Mouse (Mus musculus) frontal cortex, postnatal 10 days (tissue): ENCODE data around the gene Slc16a11.

Experiments
- DNase-seq, 2 experiments: peaks; one replicate each; pipeline ENCODE4 v3.0.0; 2022; ENCODE audit warnings: low spot score in 2 of 2, mixed read lengths in 1 of 2

Slc16a11 gene

DNA sequence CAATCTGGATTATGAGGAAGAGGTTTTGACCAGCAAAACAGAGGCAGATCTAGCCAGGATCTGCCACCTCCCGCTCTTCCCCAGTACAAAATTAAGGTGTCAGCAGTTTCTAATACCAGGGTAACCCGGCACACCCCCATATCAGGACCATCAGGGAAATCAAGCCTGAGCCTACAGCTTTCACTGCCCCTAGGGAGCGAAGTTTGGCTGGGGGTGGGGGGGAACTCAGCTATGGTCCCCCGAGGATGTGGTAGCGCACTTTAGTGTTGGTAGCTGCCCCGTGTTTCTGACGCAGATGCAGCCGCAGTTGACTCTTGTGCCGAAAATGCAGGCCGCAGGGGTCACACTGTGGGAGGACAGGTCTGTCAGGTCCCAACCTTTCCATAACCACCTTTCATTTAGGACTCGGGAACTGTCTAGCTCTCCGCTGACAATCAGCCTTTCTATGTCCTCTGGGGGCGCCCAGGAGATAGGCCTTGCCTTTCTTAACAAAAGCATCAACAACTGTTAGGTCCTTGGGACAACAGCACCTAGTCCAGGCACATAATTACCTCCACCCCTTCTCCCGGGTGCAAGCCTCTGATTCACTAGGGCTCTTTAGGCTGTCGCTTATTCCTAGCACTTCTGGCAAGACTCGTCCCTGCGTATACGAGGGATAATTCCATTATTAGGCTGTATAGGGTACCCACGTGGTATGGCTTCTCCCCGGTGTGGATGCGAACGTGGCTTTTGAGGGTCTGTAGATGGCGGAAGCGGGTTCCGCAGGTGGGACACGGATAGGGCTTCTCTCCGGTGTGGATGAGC lies 13.4 kb downstream of the Slc16a11 start:
- DNase-seq, result peak in 1 of 2 experiments; percentile 10

DNA sequence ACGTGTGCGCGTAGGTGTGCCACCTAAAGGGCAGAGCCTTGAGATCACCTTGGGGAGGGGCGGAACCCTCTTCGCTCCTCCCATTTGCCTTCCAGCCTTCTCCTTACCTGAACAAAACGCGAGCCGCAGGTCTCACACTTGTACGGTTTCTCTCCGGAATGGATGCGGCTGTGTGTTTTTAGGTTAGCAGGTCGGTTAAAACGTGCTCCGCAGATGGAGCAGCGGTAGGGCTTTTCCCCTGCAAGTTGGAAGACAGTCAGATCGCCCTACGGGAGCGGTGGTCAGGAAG lies 14.0 kb downstream of the Slc16a11 start:
- DNase-seq, result peak in 1 of 2 experiments; percentile 15

DNA sequence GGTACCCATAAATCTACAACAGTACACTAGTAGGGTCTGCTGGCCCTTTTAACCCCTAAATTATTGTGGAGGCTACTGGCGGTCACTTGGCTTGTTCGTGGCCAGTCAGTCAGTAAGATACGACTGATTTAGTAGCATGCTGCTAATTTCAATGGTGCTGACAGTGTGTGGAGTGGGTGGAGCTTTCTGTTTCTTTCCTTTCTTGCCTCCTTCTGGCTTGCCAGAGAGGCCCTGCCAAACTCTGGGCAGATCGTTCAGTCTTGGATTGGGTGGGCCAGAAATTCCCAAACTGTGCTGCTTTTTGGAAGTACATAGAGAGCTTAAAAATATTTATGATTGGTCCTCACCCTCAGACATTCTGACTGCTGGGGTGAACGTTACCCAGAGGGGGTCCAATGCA lies 14.6 kb downstream of the Slc16a11 start:
- peak in 1 of 2 experiments; percentile 26 for DNase-seq

DNA sequence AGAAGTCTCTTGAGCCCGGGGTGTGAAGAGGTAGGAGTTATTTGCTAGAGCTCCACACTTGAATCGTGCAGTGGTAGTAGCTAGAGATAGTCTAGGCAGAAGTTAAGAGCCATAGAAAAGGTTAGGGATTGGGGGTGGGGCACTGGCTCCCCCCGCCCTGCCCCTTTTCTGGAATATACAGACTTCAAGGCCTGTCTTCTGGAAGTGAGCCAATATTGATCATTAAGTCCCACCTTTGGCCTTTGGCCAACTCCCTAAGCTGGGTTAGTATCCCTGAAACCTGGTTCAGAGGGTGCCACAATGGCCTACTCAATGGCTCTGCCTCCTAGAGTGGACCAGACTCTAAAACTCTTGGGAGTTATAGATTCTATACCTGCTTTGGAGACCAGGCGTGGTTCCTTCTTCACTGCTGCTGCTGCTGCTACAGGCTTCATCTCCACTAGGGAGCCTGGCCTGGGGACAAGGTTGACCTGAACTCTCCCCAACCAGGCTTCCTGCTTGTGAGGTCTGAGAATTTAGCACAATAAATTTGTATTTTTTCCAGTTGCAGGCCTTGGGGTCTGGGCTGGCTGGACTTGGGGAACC lies 15.2 kb downstream of the Slc16a11 start:
- no peak for DNase-seq

DNA sequence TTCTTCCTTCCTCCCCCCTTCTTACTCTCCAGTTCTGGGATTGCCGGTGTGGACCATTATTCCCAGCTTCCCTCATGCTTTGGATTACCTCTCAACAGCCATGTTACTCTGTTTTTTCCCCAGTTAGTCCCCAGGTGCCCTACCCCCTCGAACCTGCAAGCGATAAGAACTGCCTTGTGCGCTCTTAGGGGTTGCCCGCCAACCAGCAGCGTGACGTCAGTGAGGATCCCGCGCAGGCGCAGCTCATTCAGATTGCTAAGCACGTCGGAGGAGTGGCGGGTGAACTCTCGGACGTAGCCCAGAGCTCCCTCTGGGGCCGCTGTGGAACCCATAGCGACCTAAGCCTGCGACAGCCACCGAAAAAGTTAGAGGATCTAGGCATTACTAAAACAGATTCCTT lies 16.3 kb downstream of the Slc16a11 start:
- DNase-seq, result peak in 1 of 2 experiments; percentile 80

DNA sequence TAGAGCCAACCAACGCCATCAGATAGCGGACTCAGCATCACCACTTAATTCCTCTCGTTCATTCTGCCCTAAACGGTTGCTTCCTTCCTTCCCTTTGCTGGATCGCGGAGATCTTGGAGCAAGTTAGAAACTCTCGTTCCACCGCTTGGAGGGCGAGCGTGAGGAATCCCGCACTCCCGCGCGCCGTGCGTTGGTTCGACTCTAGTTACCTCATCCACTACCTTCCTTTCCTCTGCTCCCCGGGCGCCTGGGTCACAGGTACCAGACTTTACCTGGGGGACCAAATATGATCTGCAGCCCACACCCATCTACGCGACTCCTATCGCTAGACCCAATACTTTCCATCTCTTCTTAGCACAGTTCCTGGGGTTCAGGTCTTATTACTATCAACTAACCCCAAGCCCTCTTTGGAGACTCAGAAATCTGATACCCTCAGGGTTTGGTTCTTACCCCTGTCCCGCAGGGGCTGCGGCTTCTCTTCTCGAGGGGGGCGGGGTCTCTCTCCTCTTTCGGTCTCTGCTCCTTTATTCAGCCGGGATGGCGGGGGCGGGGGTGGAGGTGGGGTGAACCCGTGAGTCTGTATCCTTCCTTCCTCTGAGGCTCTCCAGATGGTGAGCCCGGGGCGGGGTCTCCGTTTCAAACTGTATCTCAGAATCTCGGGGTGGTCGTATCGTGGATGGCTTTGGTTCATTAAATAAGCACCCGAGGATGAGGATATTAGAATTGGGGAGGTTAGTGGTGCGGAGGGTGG lies 16.9 kb downstream of the Slc16a11 start, which contains the start of gene Bcl6b:
TSS of gene Bcl6b (minus strand) at position 539 of the 751 bp plus-strand sequence.
- peak in 1 of 2 experiments; percentile 14 for DNase-seq

DNA sequence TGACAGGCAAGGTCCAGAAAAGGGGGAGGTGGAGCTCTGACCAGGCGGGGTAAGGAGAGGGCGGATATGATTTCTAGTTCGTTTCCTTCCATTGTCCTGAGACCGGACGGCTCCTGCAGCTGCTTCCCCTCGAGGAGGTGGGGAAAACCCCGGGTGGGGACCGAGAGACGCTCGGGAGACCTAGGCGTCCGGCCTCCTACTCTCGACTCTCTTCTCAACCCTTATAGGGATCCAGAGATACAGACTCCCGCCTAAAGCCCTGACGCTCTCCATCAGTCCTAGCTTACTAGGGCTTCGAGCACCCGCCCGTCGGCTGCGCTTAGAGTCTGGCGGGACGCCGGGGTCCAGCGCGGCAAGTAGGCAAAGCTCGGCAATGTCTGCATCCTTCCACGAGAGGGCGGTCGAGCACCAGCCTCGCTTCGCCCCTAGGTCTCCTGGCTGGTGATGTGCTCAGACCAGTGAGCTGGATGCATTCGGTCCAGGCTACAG lies 17.7 kb downstream of the Slc16a11 start:
- DNase-seq, result peak in 1 of 2 experiments; percentile 81

DNA sequence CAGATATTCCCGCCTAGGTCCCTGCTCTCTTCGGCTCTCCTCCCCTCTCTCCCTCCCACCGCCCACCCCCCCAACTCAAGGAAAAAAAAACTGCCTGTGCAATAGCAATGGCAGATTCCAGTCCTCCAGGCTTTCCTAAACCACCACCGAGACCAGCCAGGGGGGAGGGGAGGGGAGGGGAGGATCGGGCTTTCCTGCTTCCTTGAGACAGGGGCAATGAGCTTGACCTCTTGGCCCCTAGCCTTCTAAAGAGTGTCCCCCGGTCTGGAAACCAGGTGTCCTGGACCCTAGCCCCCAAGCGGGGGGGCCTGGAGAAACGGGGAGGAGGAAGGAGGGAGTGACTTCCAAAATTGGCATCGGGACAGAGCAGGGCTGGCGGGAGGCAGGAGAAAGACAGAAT lies 20.0 kb downstream of the Slc16a11 start:
- DNase-seq, result peak in 1 of 2 experiments; percentile 47

DNA sequence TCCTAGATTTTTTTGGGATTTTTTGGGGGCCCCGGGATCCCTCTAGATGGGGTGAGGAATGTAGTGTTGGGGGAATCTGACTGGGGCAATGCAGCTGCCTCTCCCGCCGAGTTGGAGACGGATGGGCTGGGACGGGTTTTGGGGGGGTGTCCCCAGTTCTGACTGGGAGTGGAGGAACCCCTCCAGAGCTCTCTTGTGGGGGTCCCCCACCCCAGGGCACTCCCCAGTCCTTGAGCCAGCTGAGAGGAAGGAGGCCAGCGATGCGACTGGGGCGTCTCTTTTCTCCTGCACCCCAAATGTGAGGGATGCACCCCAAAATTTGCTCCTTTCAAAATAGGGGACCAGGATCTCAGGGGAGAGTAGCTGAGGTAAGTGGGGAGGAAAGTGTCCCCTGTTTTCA lies 20.5 kb downstream of the Slc16a11 start:
- DNase-seq, result no peak

DNA sequence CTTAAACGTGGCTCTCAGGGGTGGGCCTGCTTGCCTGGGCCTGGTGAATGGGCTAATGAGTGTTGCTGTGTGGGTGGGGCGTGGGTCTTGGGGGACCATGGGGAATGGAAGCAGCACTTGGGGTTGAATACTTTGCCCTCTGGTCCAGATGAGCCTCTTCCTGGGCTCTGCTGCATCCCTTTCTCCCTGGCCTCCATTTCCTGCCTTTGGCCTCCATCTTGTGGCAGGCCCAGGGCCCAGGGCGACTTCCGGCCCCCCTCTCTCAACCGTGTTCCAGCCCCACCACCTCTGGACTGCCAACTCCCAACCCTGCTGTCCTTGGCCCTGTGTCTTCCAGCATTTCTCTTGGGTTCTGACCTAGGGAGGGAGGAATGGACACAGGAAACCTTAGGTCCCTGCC lies 21.5 kb downstream of the Slc16a11 start:
- DNase-seq, result no peak

DNA sequence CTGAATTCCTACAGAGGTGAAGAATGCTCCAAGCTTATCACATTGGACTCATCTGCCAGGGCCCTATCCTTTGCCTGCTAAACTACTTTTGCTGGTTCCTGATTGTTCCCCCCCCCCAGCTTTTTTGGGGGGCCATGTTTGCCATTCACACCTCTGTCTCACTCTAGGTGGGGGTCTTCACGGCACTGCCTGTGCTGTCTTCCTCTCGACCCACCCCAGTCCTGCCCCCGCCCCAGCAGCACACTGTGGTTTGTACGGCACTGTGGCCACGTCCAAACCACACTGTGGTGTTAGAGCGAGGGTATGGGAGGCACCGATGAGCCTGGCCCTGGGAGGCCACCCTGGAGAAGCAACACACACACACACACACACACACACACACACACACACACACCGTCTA lies 21.9 kb downstream of the Slc16a11 start:
- DNase-seq, result no peak

DNA sequence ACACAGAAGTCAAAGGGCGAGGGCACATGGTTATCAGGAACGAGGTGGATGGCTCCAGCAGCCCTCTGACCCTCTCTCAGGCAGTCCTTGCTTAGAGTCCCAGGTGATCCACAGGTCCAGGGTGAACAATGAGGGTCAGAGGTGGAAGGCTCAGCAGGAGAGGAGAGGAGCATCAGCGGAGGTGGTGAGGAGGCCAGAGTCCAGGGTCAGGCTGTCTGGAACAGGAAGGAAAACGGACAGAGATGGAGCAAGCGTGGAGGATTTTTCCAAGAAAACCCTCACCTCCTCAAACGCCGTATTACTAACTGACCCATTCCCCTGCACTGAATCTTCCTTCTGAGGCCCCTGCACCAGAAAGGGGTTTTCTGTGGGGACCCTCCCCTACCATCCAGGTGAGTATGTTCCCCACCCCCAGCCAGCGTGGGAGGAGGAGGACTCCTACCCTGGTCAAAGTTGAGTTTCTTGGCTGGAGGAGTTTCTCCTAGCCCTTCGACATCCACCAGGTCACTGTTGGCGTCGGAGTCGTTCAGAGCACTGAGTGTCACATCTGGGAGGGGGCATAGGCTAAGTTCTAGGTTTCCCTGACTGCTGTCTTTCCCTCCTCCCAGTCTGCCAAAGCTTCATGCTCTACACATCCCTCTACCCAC lies 22.8 kb downstream of the Slc16a11 start:
- no peak for DNase-seq

DNA sequence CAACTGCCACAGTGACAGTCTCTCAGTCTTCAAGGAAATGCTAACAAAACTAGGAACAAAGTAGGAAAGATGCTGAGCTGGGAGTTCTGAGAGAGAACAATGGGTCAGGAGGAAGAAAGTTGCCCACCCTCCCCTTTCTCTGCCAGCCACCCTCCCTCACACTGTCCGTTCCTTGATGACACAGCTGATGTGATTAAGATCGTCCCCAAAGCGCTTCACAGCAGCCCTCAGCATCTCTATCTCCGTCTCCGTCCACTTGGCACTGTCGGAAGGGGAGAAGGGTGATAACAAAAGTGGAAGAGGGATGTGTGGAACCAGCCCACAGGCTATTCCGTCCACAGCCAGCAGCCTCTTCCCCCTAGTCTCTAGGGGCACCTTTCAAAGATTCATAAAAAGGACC lies 24.2 kb downstream of the Slc16a11 start:
- DNase-seq, result no peak

DNA sequence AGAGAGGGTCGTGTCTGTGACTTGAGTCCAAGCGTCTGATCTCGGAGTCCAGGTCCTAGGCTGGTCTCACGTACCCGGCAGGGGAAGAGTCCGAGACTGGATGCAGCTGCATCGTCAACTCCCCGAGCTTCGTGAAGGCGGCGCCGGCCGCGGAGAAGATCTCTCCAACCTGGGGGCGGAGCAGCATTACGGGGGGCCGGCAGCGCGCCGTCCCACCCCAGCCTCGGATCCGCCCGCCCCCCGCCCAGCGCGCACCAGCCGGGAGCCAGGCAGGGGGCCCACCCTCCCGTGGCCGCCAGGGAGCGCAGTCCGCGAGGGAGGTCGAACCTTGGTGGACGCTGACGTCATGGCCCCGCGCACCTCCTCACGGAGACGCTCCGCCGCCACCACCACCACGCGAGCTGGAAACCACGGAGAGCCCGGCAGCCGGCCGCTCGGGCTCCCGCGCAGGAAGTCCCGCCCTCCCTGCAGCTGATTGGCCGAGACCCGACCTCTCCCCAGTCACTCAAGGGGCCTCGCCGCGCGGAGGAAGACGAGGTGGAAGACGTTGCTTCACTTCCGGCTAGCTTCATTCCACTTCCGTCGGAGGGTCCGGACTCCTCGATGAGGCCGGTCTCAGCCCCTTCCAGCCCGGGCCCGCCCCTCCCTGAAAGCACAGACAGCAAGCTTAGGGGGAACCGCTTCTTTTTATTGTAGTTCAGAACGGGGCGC lies 25.1 kb downstream of the Slc16a11 start, which contains the start of gene 0610010K14Rik:
TSS of gene 0610010K14Rik (minus strand) at position 458 of the 711 bp plus-strand sequence.
- DNase-seq, result peak; percentile 95 to 97

DNA sequence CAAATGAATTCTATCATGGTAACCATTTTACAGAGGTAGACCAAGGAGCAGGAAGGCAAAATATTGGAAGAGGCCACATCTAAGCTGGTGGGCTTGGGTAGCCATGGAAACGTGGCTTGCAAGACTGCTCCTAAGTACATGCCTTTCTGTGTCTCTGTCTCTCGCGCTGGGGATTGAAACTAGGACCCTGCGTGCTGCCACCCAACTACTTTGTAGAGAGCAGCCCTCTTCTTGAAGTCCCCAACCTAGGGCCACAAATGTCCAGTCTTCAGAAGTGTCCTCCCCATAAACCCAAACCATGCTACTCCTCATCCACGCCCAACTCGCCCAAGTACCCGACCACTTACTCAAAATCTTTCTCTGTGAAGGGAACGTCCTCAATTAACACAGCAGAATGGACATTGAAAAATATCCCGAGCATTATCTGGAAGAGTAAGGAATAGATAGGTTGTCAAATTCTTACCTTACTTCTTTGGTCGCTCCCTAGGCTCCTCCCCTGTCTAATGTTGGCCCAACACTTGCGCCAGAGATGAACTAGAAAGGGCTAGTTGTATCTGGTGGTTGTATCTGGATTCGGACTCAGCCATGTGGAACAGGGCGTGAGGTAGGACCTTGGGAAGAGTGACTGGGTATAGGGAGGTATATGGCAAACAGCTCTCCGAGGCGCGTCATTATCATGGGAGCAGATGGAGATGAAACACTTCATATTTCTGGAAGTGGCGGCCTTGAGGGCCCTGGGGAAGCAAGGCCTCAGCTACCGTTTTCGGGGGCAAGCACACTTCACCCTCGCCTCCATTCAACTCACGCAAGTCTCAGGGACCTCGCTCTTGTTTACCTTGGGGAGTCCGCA lies 26.3 kb downstream of the Slc16a11 start:
- DNase-seq, result no peak

DNA sequence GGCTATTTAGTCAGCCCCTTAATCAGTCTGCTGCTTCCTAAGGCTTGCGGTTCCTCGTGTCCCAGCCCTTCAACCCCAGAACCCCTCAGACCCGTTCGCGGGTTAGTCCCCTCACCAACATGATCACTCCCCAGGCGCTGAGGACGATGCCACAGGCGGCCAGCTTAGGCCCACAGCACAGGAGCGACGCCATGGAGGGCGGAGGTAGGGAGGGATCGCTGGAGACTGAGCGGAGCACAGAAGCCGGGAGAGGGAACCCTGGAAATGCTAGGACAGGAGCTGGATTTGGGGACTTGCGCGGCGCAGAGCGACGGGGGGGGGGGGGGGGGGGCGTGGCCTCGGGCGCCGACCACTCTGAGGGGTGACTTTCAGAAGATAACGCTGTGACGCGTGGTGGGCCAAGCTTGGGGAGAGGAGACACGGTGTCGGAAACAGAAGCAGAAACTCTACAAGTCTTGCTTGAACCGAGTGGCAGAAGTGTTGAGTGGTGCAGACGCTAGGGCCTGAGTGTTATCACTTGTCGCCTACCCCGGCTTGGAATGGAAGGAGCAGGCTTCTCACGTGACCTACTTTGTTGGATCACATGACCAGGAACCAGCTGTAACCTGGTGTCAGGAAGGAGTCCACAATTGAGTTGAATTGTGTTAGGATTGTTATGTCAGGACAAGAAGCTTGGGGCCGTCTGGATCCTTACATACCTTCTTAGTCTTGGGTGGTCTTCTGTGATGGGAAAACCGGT lies 27.2 kb downstream of the Slc16a11 start, which contains the start of the genes Gm21988 and Rnasek:
TSS of gene Gm21988 (minus strand) at position 290 of the 739 bp plus-strand sequence.
TSS of gene Rnasek (minus strand) at position 302 of the 739 bp plus-strand sequence.
- peak in 1 of 2 experiments; percentile 81 for DNase-seq

DNA sequence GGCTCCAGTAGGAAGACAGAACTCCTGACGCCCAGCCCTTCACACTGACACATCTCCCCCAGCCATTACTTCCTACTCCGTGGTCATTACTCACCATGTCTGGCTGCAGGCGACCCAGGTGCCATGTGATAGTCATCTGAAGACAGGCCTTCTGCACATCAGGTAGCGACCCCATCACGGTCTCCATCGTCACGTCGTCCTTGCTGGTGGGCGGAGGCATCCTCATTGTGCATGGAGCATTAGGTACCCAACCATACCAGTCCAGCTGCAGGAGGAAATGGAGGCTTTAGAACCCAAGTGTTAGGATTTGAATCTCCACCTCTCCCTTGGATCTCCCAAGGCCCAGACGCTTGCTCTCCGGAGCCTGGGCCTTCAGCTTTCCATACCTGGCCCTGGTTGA lies 30.0 kb downstream of the Slc16a11 start:
- no peak for DNase-seq

DNA sequence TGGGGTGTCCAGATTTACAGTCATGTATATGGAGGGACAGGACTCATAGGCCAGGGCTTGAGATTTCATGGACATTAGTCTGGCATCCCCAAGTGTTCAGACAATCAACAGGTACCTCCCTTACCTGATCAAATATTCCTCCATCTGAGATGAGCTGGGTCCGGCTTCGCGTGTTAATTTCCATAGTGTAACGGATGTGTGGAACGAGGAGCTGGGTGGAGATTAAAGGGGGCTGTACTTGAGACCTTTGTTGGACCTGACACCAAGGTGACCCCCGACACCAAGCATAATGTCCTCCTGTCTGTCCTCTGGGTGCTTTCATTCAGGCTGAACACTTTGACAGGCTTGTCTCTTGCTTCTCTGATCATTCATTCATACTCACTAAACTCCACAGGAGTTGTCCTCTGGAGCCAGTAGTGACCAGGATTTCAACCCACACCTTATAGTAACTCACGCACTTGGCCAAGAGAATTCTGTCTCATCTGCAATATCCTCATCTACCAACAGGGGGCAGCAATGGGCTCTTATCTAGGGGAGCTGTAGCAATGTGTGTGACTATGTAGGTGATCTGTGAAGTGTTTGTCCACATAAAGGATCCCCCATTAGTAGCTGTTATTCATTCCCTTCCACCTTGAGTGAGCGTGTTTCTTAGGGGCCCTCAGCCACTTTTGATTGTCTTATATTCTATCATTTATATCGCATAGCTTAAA lies 34.7 kb downstream of the Slc16a11 start:
- no peak for DNase-seq

DNA sequence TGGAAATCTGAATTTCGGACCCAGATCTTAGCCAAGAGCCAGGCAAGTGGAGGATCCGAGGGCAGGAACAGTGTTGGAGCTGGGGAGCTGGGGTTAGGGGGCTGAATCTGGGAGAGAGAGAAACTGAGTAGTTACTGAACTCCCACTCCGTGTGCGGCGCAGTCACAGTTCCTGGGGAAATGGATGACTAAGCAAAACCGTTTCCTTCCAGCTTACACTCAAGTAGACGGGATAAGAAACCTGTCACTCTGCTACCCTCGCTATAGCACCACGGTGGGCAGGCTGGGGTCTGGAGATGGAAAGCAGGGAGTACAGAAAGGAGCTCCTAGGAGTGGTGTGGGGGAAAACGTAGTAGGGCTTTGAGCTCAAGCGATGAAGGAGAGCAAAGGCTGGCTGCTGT lies 37.6 kb downstream of the Slc16a11 start:
- DNase-seq, result no peak
